Mouse (Mus musculus): ENCODE measurements around the gene Kcnmb1.

Kcnmb1 gene

GRCm38 (mm10) chr11:34000416-34000815 is 37.6 kb downstream of the Kcnmb1 start:
- DNase-seq (ENCODE audit: low spot score) = no peak

- DNase-seq (ENCODE audit: low spot score) = no peak
These were observed 39.3 kb downstream of the Kcnmb1 start for GRCm38 (mm10) chr11:34001938-34002592.

GRCm38 (mm10) chr11:34002593-34002965 is 39.8 kb downstream of the Kcnmb1 start:
- no peak for DNase-seq (ENCODE audit: low spot score)

GRCm38 (mm10) chr11:34007616-34008015 is 44.8 kb downstream of the Kcnmb1 start:
- DNase-seq (ENCODE audit: low spot score) = no peak

- DNase-seq (ENCODE audit: low spot score) = no peak
These were observed 45.4 kb downstream of the Kcnmb1 start for GRCm38 (mm10) chr11:34008214-34008613.

GRCm38 (mm10) chr11:34008702-34009101 is 45.9 kb downstream of the Kcnmb1 start:
- peak; percentile 17 for DNase-seq (ENCODE audit: low spot score)

GRCm38 (mm10) chr11:34009316-34010087 is 46.7 kb downstream of the Kcnmb1 start:
- DNase-seq (ENCODE audit: low spot score) = no peak

GRCm38 (mm10) chr11:34010133-34010858 is 47.5 kb downstream of the Kcnmb1 start:
- no peak for DNase-seq (ENCODE audit: low spot score)

- peak; percentile 6 for DNase-seq (ENCODE audit: low spot score)
These were observed 48.0 kb downstream of the Kcnmb1 start for GRCm38 (mm10) chr11:34010859-34011172.

- DNase-seq (ENCODE audit: low spot score) = no peak
These were observed 49.3 kb downstream of the Kcnmb1 start for GRCm38 (mm10) chr11:34012007-34012652.
